Mouse (Mus musculus) urinary bladder, postnatal 10 days (tissue): Measurements from ENCODE around the gene Olfr283.
"Not testable (repeated sequence)": the region's sequence is repeated elsewhere in the genome, so short reads cannot be mapped to it uniquely, and the experiment has no call there.

ENCODE experiments used
- DNase-seq: peaks from one replicate; pipeline ENCODE4 v3.0.0; 2022; ENCODE audit warnings: low spot score

The Olfr283 gene

DNA sequence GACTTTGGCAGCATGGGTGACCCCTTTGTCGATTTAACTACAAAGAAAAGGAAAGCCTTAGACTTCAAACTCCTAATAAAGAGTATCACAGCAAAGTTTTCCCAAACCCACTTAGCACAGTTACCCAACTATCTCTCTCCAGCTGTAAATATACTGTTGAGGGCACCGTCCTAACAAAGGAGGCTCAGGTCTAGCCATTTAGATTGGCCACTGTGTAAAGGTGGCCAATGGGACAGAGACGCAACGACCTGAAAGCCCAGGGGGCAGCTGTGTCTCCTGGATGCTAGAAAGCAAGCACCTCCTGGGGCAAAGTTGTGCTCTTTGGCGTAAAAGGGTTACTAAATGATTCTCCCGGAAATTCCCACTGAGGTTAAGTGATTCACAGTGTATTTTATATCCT, at the start of gene Olfr283:
Gene Olfr283 (minus strand): TSS at position 101 of the 400 bp plus-strand sequence.
- DNase-seq = no peak

DNA sequence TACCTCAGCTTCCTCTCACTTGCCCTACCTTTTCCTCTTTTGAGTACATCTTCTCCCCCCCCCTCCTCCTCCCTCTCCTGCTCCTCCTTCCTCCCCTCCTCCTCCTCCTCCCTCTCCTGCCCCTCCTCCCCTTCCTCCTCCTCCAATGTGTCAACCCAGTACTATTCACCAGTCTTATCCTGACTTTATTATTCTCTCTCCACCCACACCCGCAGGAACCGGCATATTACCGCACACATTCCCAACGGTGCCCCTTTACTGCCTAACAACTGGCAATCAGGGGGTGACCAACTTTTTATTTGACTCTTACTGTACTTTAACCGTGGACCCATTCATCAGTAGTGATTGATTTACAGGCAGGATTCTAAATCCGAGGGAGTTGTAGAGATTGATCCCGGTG, 44.4 kb upstream of the Olfr283 start:
- no peak for DNase-seq

DNA sequence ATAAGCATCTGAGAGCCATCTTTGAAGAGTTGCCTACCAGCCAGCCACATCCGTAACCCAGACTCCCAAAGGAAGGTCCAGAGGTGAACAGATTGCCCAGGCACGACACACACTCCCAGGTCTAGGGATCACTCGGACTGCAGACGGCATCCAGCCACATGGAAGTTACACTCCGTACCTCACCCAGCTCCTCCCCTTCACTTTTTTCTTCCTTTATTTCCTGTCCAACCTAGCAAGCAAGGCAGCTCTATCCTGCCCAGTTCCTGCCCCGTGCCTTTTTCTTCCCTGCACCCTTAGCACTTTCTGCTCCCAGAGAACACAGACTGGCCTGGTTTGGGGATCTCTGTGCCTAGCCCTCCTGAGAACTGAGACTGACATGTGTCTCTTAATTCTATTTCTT, 44.0 kb upstream of the Olfr283 start:
- DNase-seq = no peak

DNA sequence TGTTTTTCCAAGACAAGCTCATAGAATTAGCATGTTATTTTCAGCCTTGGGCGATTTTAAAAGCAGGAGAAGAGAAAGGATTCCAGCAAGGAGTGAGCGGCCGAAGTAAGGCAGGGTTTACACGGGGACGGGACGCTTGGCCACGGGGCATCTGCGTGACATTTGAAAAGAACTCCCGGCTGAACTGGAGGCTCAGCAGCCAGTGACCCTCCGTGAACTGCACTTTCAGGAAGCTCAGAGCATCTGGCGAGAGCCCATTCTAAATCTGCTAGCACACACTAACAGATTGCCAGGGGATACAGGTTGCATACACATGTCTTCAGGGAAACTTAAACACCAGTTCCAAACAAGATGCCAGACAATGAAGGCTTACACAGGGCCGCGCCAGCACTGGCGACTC, 43.6 kb upstream of the Olfr283 start:
- no peak for DNase-seq

DNA sequence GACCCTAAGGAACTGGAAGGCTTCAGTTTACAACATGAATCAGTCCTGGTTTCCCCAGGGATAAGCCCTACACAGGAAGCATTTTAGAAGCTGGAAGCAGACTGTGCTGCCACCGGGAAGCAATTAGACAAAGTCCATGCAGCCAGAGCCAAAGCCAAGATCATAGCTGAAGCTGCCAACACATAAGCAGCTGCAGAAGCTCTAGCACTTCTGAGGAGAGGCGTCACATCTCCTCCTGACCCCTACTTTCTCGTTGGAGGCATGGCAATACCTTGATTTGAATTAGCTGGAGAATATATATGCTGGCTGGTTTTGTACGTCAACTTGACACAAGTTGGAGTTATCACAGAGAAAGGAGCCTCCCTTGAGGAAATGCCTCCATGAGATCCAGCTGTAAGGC, 40.2 kb upstream of the Olfr283 start:
- no peak for DNase-seq

DNA sequence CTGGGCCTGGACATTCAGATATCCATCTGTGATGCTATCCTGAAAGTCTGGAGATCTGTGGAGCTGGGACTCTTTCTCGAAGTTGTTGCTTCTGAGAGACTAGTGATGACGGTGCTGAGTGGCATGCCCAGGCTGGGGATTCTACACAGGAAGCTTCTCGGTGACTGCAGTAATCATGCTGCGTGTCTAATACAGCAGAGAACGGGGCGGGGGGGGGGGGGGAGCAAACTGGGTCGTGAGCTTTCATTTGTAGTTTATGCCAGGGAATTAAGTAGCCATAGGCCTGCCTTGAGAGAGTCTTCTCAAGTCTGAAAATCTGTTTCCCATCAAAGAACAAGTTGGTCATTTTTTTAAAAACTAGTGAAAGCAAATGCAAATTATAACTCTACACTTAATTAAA, 37.4 kb upstream of the Olfr283 start:
- no peak for DNase-seq

DNA sequence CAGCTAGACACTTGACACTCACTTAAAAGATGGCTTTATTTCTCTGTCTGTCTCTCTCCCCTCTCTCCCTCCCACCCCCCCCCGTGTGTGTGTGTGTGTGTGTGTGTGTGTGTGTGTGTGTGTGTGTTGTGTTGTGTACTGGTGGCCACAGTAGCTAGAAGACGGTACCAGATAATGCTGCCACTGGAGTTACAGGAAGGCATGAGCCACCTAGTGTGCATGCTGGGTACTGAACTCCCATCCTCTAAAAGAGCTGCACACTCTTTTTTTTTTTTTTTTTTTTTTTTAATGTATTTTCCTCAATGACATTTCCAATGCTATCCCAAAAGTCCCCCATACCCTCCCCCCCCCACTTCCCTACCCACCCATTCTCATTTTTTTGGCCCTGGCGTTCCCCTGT, 36.5 kb upstream of the Olfr283 start:
- DNase-seq = not testable (repeated sequence)

DNA sequence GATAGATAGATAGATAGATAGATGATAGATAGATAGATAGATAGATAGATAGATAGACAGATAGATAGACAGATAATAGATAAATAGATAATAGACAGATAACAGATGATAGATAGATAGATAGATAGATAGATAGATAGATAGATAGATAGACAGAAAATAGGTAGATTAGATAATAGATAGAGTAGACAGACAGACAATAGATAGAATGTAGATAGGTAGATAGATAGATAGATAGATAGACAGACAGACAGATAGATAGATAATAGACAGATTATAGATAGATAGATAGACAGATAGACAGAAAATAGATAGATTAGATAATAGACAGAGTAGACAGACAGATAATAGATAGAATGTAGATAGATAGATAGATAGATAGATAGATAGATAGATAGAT, 36.1 kb upstream of the Olfr283 start:
- not testable (repeated sequence) for DNase-seq

DNA sequence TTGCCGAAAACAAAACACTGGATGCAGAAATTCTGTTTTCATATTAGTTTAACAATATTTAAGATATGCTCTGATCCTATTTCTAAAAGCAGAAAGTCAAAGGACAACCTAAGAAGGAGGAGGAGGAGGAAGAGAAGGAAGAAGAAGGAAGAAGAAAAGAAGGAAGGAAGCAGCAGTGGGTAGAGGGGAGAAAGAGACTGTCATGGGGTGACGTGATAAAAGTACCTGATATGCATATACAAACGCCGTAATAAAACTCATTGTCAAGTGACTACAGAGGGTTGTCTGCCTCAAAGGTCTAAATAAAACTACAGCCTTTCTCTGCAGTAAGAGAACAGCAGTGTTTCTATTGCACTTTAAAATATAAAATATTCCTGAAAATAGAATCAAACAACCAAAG, 35.2 kb upstream of the Olfr283 start:
- DNase-seq = no peak

DNA sequence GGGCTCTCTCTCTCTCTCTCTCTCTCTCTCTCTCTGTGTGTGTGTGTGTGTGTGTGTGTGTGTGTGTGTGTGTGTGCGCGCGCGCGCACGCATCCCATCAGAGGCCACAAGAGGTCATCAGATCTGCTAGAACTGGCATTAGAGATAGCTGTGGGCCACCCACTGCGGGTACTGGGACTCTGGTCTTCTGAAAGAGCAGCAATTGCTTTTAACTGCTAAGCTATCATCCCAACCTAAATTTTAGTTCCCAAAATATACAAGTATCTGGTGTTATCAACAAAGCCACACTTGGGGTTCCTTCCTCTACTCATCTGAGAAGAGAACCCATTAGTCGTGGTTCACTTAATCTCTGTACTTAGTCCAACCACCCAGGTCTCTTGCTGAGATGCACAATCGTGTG, 29.5 kb upstream of the Olfr283 start:
- no peak for DNase-seq

DNA sequence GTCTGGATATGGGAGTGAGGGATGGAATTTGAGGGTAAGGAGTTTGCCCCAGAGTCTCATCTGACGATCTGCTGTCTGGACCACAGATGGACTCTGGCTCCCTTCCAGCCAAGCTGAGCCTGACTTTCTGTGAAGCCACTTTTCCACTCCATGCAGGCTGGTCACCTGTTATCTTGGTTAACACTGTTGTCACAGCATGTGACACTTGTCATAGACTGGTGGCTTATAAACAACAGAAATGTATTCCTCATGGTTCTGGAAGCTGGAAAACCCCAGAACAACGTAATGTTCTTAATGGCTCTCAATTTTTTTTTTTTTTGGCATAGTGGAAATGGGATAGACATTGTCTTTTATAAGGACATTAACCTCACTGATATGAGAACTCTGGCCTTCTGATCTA, 28.9 kb upstream of the Olfr283 start:
- DNase-seq = no peak

DNA sequence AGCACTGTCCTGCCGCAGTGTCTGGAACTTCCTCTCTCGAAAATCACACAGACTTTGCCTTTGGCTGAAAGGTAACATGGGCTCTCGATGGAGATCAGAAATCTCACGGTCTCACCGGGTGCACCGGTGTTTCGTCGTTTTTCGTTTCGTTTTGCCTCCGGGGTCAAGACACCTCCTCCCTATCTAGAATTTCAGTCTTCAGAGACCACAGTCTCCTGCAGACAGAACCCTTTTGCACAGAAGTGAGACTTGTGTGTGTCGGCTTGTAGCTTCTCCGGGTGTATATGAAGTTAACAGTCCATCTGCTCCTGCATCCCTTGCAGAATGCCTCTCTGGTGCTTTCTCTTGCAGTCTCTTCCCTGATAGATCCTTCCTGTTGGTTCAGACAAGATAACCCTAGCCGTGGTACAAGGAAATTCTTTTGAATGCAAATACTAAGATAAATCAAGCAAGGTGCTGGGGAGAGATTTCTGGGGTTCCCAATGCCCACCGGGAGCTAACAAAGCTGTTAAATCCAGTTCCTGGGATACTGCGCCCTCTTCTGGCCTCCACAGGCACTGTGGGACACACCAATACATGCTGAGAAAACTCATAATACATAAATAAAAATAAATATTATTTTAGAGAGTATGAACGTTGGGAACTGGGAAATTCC, 27.8 kb upstream of the Olfr283 start:
- DNase-seq = no peak

DNA sequence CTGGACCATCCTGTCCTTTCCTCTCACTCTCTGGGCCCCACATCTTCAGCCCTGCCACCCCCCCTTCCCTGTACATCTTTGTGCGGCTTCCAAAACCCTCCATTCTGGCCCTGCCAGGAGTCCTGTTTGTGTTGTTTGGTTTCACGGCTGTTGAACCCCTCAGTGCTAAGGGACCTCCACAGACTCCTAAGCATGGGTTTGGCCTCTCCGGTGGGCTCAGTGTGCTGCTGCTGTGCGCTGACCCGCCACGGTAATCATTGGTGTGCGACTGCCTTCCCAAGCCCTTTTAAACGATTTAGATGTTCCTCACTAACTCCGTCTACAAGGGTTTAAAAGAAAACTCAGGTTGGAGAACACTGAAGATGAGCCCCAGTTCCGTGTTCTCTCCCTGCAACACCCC, 21.6 kb upstream of the Olfr283 start:
- DNase-seq = no peak

DNA sequence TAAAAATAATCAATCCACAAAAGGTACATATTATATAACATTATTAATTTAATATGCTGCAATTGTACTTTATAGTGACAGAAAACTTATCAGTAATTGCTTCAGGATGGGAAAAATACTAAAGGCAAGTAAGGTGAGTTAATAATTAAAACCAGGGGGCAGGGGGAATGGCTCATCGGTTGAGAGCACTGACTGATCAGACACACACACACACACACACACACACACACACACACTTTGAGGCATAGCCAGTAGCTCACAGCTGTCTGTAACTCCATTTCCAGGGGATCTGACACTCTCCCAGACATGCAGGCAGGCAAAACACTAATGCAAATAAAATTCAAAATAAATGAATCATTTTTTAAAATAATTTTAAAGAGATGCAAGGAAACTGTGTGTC, 16.4 kb upstream of the Olfr283 start:
- no peak for DNase-seq

DNA sequence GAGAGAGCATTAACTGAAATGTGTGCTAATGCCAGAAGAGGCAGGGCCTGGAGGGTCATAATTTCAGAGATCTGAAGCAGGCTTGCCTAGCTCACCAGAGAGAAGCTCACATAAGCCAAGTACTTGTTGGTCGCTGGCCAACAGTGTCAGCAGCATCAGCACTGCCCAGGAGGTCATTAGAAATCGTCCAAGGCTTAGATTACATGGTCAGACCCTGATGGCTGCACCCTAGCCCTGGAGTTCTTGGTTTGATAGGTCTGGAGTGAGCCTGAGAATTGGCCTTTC, 11.1 kb upstream of the Olfr283 start:
- no peak for DNase-seq

DNA sequence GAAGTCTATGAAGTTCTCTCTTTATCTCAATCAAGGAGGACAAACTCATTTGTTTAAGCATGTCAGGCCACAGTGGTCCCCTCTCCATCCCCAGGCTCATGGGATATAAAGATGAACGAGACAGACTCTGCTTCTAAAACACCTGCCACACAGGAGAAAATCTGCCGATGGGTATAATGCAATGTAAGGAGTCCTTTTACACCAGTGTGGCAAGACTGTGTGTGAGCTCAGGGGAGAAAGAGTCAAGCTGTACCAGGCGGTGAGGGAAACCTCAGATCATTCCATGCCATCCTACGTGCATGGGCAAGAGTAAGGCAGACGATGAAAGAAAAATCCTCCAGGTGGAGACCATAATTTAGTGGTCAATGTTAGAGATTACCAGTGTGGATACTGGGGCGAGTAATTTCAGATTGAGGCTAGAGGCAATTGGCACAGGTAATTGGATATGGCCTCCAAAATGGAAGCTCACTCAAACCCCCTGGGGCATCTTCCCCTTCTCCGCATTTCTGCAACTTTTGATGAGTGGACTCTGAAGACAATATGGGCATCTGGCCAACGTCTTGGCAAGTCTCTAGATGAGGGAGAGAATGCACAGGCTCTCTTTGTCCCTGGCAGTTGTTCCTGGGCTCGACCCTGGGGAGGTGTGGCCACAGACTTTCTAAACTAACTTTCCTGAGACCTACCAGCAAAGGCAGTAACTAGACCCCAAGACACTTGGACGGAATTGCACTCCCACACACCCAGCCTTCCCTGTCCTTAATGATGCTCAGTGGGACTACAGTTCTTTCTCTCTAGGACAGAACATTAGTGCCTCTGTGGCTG, 10.5 kb upstream of the Olfr283 start:
- no peak for DNase-seq

DNA sequence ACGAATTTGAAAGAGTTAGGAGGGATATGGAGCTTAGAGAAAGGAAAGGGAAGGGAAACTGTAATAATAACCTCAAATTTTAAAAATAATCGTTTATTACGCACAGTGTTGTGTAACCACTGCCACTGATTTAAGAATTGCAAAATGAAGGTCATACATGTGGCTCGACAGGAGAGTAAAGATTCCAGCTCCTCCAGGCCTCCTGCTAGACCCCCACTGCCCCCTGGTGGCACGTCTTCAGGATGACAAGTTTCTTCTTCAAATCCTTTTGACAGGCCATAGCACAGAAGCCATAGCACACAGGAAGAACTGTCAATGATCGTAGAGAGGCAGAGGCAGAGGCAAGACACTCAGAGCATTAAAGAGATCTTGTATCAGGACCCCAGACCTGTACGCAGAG, 9.1 kb upstream of the Olfr283 start:
- peak; percentile 32 for DNase-seq

DNA sequence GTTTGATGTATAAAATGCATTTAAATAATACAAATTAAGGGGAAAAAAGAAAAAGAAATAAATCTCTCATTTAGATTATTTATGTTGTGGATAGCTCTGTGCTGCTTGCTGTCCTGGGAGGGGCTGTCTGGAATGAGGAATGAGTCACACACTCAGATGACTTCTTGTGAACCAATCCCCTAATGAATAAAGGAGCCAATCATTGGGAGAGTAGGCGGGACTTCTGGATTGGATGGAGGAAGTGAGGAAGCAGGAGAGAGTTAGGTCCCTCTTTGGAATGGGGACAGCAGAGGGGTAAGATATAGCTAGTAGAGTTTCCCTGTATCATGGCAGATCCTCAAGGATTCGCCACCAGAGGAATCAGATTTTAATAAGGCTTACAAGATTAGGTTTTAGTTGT, 6.9 kb upstream of the Olfr283 start:
- DNase-seq = no peak

DNA sequence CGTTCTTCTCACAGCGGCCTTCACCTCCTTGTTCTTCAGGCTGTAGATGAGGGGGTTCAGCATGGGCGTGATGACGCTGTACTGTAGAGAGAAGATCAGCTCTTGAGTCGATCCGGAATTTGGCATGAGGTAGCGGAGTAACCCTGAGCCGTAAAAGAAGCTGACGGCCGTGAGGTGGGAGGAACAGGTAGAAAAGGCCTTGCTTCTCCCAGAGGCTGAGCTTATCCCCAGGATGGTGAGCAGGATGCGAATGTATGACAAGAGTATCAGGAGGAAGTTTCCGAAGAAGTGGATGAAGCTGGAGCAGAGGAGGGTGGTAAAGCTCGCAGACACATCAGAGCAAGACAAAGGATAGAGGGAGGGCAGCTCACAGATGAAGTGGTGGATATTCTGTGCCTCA, 2.5 kb downstream of the Olfr283 start:
- no peak for DNase-seq

DNA sequence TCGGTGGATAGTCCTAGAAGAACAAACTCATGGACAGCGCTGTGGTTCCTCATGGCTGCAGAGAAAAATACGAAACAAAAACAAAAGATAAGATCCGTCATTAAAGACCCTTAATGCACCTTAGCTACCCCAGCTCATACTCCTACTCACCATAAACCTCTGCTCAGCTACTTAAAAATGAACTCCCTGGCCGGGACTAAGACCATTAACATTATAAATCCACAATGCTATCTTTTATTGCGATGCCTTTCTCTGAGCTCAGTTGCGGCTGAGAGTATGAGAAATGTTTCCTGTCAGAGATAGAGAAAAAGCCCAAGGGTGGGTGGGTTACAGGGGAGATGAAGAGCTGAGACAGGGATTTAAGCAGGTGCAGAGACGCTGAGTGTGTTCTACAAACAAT, 39.9 kb downstream of the Olfr283 start, which contains the start of gene Olfr284:
Gene Olfr284 (minus strand): TSS at position 101 of the 400 bp plus-strand sequence.
- DNase-seq = no peak
